Mouse (Mus musculus) right cerebral cortex, postnatal 4 days (tissue): ENCODE data around the gene Cpm.

Experiments used
- DNase-seq: peaks from one replicate; pipeline ENCODE4 v3.0.0-alpha.2; 2022

Gene Cpm

GRCm38 (mm10) chr10:117650042-117650655 is 20.8 kb downstream of the Cpm start:
- no peak for DNase-seq

GRCm38 (mm10) chr10:117650725-117651124 is 21.4 kb downstream of the Cpm start:
- no peak for DNase-seq

- DNase-seq: no peak
These were observed 22.5 kb downstream of the Cpm start for GRCm38 (mm10) chr10:117651587-117652377.

- no peak for DNase-seq
These were observed 23.1 kb downstream of the Cpm start for GRCm38 (mm10) chr10:117652378-117652774.

DNA sequence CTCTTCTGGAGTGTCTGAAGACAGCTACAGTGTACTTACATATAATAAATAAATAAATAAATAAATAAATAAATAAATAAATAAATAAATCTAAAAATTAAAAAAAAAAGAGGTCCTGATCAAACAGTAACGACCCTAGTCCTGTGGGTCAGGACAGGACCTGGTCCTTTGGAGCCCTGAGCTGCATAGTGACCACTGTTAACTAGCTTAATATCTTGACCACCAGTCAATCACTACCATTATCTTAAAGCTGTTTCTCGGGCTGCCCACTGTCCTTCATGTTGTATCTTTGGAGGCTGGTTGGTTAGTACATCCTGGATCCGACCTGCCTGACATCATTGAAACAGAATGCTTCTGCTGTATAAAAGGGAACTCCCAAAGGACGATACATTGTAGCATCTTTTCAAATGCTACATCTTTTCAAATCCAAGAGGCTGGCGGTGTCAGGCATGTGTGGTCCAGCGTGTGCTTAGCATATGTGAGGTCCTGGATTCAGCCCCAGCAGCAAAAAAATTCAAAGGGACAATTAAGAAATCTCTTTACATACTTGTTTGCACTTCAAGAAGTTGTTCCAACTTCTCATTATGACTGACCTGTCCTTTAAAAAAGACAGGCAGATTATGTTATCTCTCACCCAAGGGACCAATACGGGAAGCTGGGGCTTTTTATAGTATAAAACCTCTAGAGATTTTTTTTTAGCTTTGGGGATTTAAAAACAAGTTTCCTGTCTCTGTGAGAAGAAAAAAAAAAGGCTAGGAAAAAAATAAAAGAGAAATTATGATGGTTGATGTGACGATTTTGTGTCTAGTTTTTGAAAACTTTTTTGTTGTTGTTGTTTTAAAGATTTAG is 23.9 kb downstream of the Cpm start:
- DNase-seq: no peak

DNA sequence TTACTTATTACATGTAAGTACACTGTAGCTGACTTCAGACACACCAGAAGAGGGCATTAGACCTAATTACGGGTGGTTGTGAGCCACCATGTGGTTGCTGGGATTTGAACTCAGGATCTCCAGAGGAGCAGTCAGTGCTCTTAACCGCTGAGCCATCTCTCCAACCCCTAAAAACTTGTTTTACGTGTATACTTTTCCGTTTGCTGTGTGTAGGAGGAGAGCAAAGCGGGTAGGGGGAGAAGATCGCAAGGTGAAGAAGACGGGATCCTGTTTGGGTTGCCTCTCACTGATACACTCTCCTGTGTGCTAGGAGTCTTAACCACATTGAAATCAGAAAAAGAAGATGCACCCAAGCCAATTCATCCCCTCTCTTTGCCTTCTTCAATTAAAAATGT is 24.5 kb downstream of the Cpm start:
- no peak for DNase-seq

DNA sequence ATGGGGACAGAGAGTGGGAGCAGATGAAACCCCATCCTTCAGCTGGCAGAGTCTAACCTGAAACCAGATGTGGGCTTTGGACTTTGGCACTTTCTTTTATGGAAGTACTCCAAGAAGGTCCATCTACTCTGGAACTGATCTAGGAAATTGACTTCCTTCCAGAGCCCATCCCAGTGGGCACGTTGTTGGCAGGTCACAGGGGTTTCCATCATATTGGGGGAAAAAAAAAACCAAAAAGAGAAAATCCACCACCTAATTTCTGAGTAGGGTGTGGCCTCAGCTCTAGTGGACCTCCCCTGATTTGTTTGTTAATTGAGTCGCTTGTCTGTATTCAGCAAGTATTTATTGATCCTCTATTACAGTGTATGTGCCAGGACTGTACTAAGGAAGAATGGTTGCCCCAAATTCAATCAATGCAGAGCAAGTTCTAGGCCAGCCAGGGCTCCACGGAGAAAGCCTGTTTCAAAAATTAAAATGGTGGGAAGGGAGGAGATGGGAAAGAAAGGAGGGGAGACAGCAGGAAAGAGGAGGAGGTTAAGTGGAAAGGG is 25.4 kb downstream of the Cpm start:
- no peak for DNase-seq

GRCm38 (mm10) chr10:117655460-117655859 is 26.2 kb downstream of the Cpm start:
- DNase-seq: no peak

- no peak for DNase-seq
These were observed 26.8 kb downstream of the Cpm start for GRCm38 (mm10) chr10:117655908-117656661.

DNA sequence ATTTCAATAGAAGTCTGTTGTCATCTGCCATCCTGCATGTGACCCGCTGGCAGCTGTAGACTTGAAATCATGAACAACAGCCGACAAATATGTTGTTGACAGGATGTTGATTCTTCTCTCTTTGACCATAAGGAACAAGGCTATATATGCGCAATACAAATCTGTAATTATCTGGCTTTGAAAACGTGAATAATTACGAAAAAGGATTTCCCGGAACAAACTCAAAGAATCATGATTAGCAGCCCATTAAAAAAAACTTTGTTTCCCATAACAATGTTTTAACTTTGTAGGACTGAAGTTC is 27.3 kb downstream of the Cpm start:
- DNase-seq: no peak

- no peak for DNase-seq
These were observed 27.8 kb downstream of the Cpm start for GRCm38 (mm10) chr10:117656985-117657658.

- no peak for DNase-seq
These were observed 28.5 kb downstream of the Cpm start for GRCm38 (mm10) chr10:117657659-117658306.

GRCm38 (mm10) chr10:117658522-117659429 is 29.5 kb downstream of the Cpm start:
- DNase-seq: no peak

GRCm38 (mm10) chr10:117659430-117659813 is 30.1 kb downstream of the Cpm start:
- no peak for DNase-seq

GRCm38 (mm10) chr10:117659819-117660218 is 30.5 kb downstream of the Cpm start:
- no peak for DNase-seq

DNA sequence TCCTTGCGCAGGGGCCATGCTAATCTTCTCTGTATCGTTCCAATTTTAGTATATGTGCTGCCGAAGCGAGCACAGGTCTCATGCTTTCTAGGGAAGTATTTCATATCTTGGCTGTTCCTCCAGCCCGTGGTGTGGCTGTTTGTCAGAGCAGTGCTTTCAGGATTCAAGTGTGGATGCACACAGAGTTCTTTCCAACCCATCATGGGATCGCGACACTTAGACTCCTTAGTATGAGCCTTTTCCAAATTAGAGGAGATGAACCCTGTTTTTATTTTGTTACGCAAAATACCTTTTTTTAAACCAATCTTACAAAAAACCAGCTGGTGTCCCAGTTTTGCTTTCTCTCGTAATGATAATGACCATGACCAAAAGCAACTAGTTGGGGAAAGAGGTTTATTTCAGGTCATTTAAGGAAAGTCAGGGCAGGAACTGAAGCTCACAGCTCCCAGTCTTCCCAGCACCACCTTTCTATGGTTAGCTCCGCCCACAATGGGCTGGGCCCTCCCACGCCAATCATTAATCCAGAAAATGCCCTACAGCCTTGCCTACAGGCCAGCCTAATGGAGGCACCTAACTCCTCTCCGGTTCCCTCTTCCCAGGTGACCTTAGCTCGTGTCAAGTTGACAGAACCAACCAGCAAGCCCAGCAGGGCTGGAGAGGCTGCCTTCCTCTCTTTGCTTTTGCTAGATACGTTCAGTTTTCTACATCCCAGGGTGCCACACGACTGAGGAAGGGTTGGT is 33.2 kb downstream of the Cpm start:
- DNase-seq: no peak

- DNase-seq: no peak
These were observed 34.0 kb downstream of the Cpm start for GRCm38 (mm10) chr10:117663056-117663864.

DNA sequence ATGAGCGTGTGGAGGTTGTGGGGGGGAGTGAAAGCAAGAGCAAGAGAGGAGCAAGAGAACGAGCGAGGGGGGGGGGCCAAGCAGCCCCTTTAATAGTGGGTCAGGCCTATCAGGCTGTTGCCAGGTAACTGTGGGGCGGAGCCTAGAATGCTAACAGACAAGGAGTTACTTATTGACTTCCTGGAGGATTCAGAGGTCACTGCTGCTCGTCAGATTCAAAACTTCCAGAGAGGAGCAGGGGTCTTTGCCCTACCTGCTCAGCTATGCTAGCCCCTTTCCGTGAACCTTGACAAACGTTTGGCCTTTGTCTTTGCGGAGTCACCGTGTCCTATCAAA is 34.5 kb downstream of the Cpm start:
- no peak for DNase-seq
